Comparison of ENCODE assay signal across 20 mouse cellular contexts in the genomic region with DNA sequence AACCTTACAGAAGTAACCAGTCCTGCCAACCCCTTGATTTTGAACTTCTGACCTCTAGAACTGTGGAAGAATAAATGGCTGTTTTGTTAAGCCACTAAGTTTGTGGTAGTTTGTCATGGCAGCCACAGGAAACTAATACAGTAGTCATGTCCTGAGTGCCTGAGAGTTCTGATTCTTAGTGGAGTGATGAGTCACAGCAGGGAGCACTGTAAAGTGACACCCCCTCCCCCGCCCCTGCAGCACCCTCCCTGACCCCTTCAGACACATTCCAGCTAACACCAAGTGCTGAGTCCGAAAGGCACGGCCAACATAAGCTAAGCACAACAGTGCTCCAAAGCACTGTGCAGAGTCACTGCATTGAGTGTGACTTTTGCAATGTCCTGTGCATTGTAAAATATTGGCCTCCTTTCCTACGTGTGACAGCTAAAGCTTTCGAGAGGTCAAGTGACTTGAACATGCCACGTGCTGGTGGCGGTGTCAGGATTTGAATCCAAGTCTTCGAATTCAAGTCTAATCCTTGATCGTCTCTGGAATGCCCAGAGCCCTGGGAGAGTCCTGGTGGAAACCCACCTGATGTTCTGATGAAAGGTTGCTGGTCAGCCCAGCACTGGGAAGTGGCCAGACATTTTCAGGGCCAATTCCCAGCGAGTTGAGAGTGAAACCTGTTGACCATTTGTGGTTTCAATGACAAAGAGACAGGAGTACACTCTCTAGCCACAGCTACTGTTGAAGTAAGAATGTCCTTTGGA. TPM values are rescaled to one million over a fixed set of nuclear protein-coding genes. Genes with fewer than 3 reads are reported as not detected.
DNase-seq lines count a peak whose midpoint lies in the region; ATAC-seq and TF ChIP-seq lines count a peak whose summit lies in the region.
"Had no signal": no experiment of that assay in that cellular context is flagged by ENCODE, and none has a peak within 500 bp of the region (broad histone marks: within the 10 kb centered on the region; RNA-seq: fewer than 3 reads in every experiment).

No protein-coding gene starts in this region.

- no peaks in the 10 kb centered on the region for H3K27me3 ChIP-seq in heart, adult 2 months (ENCODE audit: control insufficient read depth, insufficient read depth, low read length)
- H3K27me3 ChIP-seq in kidney, embryonic 14.5 days (ENCODE audit: control insufficient read depth, insufficient read depth, low read length): peaks cover 25% of the 10 kb centered on the region
- H3K27me3 ChIP-seq in kidney, embryonic 16.5 days (ENCODE audit: insufficient read depth, low read length): peaks cover 12% of the 10 kb centered on the region; the same call in 1 of the 2 replicates
- H3K27me3 ChIP-seq: neural tube, embryonic 13.5 days had no signal

- TF ChIP-seq CTCF in heart, adult 2 months (IDR thresholded peaks at IDR 0.05): no peak

- H3K36me3 ChIP-seq in heart, adult 2 months (ENCODE audit: control insufficient read depth, insufficient read depth, low read length): no peaks in the 10 kb centered on the region
- no peaks in the 10 kb centered on the region for H3K36me3 ChIP-seq in kidney, embryonic 14.5 days (ENCODE audit: control insufficient read depth, insufficient read depth, low read length)
- no peaks in the 10 kb centered on the region for H3K36me3 ChIP-seq in kidney, embryonic 16.5 days (ENCODE audit: insufficient read depth, low read length)
- H3K36me3 ChIP-seq: limb, embryonic 10.5 days; liver, embryonic 12.5 days; neural tube, embryonic 13.5 days had no signal

- 0 out of 2 replicates have a peak, but pooled peaks have one; percentile 24 for TF ChIP-seq EP300 in heart, adult 2 months (IDR thresholded peaks at IDR 0.05; ENCODE audit: insufficient read depth, low read depth, low read length)

- WGBS in heart, adult 2 months: 54% methylated on average over 10 of the region's 10 CpGs
- WGBS in kidney, embryonic 14.5 days: 59% methylated on average over 10 of the region's 10 CpGs
- 62% methylated on average over 10 of the region's 10 CpGs for WGBS in kidney, embryonic 16.5 days

- no peak overlapping the region for H3K9ac ChIP-seq in heart, adult 2 months (ENCODE audit: low read depth, low read length)
- no peak overlapping the region for H3K9ac ChIP-seq in kidney, embryonic 14.5 days (ENCODE audit: low read depth, low read length)
- no peak overlapping the region for H3K9ac ChIP-seq in kidney, embryonic 16.5 days (replicated peaks; ENCODE audit: low read length)
- H3K9ac ChIP-seq: hindbrain, embryonic 14.5 days; liver, embryonic 12.5 days; neural tube, embryonic 13.5 days had no signal

- no peak overlapping the region for H3K4me3 ChIP-seq in heart, adult 2 months
- no peak overlapping the region for H3K4me3 ChIP-seq in kidney, embryonic 14.5 days (ENCODE audit: low read length)
- no peak overlapping the region for H3K4me3 ChIP-seq in kidney, embryonic 16.5 days (ENCODE audit: low read length)
- H3K4me3 ChIP-seq: left cerebral cortex, adult 2 months; limb, embryonic 10.5 days; liver, embryonic 12.5 days; neural tube, embryonic 13.5 days had no signal

- intact Hi-C loops in heart, adult 2 months (cut with DNase I): no loop called here
- intact Hi-C loops in heart, postnatal 14 days (cut with DNase I): no loop called here

- ATAC-seq in kidney, embryonic 14.5 days (ENCODE audit: low FRiP score, low TSS enrichment): peak; percentile 38; the same call in 1 of the 2 replicates
- ATAC-seq in kidney, embryonic 16.5 days (ENCODE audit: low FRiP score, low TSS enrichment): no peak
- ATAC-seq: forebrain, embryonic 16.5 days; intestine, embryonic 16.5 days; liver, embryonic 12.5 days had no signal

- H3K27ac ChIP-seq in heart, adult 2 months: peak overlapping the region; percentile 62
- H3K27ac ChIP-seq in kidney, embryonic 14.5 days (ENCODE audit: low read depth, low read length): no peak overlapping the region
- H3K27ac ChIP-seq in kidney, embryonic 16.5 days (ENCODE audit: low read length): no peak overlapping the region
- H3K27ac ChIP-seq: hindbrain, embryonic 14.5 days; left cerebral cortex, adult 2 months; limb, embryonic 10.5 days; liver, embryonic 12.5 days; neural tube, embryonic 13.5 days had no signal

- H3K79me2 ChIP-seq in heart, adult 2 months (replicated peaks; ENCODE audit: control insufficient read depth, insufficient read depth, low read length): no peaks in the 10 kb centered on the region

- no peak overlapping the region for H3K4me2 ChIP-seq in kidney, embryonic 14.5 days (replicated peaks; ENCODE audit: low read depth, low read length)
- no peak overlapping the region for H3K4me2 ChIP-seq in kidney, embryonic 16.5 days (replicated peaks; ENCODE audit: low read depth, low read length)
- H3K4me2 ChIP-seq: hindbrain, embryonic 14.5 days; liver, embryonic 12.5 days; neural tube, embryonic 13.5 days had no signal

- no peak for DNase-seq in heart, adult 2 months
- DNase-seq in heart, postnatal 14 days: no peak
- peak; percentile 76 for DNase-seq in 416B (ENCODE audit: low read depth)
- DNase-seq in fibroblast of lung, adult 2 months (ENCODE audit: low read depth): peak; percentile 94
- no peak for DNase-seq in spleen, adult 18-20 months
- DNase-seq: adrenal gland, adult 8-10 months; cerebellum, postnatal 10 days; kidney, postnatal 14 days; lung, postnatal 14 days; right cerebral cortex, postnatal 25 days; thymus, postnatal 25 days had no signal

- peaks cover 12% of the 10 kb centered on the region for H3K4me1 ChIP-seq in heart, adult 2 months (ENCODE audit: control insufficient read depth, insufficient read depth, low read length)
- peaks cover 36% of the 10 kb centered on the region for H3K4me1 ChIP-seq in kidney, embryonic 14.5 days (ENCODE audit: control insufficient read depth, insufficient read depth, low read length)
- H3K4me1 ChIP-seq in kidney, embryonic 16.5 days (ENCODE audit: insufficient read depth, low read length): peaks cover 35% of the 10 kb centered on the region

- H3K9me3 ChIP-seq in kidney, embryonic 14.5 days (ENCODE audit: control insufficient read depth, low read length): no peaks in the 10 kb centered on the region
- no peaks in the 10 kb centered on the region for H3K9me3 ChIP-seq in kidney, embryonic 16.5 days (ENCODE audit: low read length)
- H3K9me3 ChIP-seq: limb, embryonic 10.5 days; liver, embryonic 12.5 days; neural tube, embryonic 13.5 days had no signal

- no peak for TF ChIP-seq POLR2A in heart, adult 2 months (IDR thresholded peaks at IDR 0.05; ENCODE audit: insufficient read depth, low read depth, low read length)

RNA-seq across cellular contexts. Expression of a gene that starts 54.7 kb away (rescaled TPM):
- total RNA-seq in heart, adult 2 months (2021): 1 to 10 TPM; 5.9 TPM
- polyA plus RNA-seq in heart, adult 2 months (2012; rRNA removed): 3.0 and 3.2 TPM in 2 replicates
- 1 to 10 TPM; 6.0 to 6.3 TPM for total RNA-seq in heart, postnatal 14 days (2021)
- polyA plus RNA-seq in kidney, embryonic 14.5 days (2014; fragmentation: Nextera tagmentation; extraction: Ambion mirVana): 40.6 and 50.3 TPM in 2 replicates
- 39.7 and 40.2 TPM in 2 replicates for polyA plus RNA-seq in kidney, embryonic 16.5 days (2015; fragmentation: Nextera tagmentation; extraction: Ambion mirVana)

Comparison
In these comparisons a context has a peak if more than half of its experiments do, and no peak if none do; other contexts are left out.
1. DNase-seq: peak in 416B (single experiment) and fibroblast of lung, adult 2 months (single experiment); none in heart, adult 2 months (0 of 2), heart, postnatal 14 days (0 of 2) and spleen, adult 18-20 months (0 of 2).